Mouse (Mus musculus) natural killer cell, adult 2 months (primary cell): ENCODE measurements at regions not wholly inside any gene's neighbourhood (a gene's known extent, or its start where the extent isn't known, plus 50 kb on each side); places are given as distances from the start of the nearest gene placed in this dataset.

Experiments
- DNase-seq, 2 experiments: peaks; one replicate each; pipeline ENCODE4 v3.0.0; 2022; ENCODE audit warnings: low spot score in 2 of 2

DNA sequence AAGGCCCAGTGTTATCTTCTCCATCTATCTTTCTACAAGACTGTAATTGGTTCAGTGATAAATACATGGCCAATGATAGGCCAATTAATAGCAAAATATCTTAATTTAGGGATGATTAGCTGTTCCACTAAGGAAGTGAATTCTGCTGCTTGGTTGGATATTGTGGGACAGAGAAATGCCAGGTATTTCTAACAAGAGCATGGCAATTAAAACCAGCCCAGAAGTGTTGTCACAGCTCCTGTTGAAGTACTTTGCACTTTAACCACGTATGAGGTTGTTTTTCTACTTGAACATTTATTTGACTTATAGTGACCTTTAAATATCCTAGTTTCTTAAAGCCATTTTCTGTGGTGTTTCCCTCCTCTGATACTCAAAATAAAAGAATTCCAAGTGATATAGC lies 65.7 kb upstream of the Acsl4 start:
- DNase-seq: no peak

DNA sequence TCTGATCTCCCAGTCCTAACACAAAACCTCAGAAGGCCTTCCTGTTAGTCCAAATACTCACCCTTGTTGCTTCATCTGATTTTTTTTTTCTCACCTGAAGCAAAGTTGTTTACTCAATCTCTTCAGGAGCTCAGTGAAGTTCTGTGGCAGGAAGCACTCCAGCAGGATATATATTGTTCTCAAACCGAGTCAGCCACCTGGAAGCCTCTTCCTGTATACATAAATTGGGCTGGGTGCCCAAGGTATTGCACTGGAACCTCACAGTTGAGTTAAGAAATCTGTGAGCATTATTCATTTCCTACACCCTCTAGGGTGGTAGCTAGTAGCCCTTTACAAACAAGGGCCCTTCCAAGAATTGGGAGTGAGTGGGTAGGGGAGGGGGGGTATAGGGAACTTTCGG lies 73.8 kb upstream of the Acsl4 start:
- no peak for DNase-seq

DNA sequence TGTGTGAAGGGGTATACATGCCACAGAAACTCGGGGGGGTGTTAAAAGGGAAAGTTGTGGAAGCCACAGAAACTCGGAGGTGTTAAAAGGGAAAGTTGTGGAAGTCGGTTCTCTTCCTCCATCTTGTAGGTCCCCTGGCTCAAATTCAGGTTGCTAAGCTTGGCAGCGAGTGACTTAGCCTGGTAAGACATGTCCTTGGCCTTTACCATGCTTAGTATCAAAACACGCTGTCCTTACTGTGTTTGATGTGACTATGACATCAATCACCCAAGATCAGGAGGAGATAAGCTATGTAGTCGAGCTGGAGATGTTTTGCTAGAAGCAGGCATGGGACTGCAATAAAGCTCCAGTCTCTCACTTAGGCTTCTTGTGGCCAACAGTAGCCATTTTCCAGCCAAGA lies 74.4 kb upstream of the Acsl4 start:
- no peak for DNase-seq

DNA sequence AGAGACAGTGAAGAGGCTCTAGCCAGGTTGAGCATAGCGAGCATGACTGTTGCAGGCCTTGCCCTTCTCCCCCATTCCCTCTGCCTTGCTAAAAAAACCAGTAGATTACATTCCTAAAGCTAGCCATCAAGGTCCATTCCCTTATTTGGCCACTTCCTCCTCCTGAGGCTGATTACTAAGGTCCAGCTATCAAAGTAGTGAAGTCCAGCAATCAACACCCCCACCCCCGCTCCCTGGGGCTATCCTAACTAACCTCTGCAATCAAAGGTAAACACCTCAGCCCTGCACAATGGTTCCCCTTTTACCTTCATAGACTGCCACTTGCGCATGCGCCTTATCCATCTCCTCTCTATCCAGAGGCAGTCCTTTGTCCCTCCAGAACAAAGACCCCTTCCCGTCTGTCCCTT lies 77.5 kb upstream of the Acsl4 start:
- DNase-seq: no peak

DNA sequence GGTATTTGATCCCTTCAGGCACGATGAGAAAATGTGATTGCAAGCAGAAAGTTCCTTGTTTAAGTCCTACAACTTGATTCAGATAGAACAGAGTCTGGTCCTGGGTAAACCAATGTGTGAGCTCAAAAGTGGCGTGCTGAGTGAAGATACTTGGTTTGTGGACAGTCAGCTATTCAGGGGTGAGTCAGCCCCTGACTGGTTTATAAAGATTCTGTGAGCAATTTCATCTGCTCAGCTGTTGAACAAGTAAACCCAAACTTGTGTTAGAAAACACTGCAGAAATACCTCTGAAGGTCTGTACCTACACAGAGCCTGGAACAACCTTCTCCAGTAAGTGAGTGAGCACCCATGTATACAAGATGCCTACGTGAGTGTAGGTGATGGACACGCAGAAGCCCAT lies 78.1 kb upstream of the Acsl4 start:
- no peak for DNase-seq

DNA sequence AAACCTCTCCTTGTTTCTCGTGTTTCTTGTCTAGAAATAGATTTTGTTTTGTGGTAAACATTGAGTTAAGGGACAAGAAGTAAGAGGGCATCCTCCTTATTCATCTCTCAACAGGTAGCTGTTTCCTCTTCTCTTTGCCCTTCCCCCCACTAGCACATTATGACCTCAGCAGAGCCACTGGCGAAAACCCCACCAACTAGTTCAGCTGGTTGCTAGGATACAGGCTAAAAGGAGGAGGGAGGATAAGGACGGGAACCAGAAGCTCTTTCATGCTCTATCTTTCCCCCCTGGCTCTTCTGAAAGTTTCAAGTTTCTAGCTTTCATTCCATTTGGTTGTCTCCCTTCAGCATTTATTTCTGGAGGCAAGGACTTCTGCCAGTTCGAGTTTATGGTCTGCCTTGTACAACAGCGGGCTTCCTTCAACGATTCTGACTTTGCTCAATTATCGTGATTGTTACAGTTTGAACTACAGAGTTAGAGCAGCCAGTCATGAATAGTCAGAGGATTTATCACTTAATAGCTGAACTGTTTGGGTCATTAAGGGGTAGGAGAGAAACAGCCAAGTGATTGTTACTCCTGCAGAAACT lies 78.8 kb upstream of the Acsl4 start:
- peak; percentile 8 to 27 for DNase-seq

DNA sequence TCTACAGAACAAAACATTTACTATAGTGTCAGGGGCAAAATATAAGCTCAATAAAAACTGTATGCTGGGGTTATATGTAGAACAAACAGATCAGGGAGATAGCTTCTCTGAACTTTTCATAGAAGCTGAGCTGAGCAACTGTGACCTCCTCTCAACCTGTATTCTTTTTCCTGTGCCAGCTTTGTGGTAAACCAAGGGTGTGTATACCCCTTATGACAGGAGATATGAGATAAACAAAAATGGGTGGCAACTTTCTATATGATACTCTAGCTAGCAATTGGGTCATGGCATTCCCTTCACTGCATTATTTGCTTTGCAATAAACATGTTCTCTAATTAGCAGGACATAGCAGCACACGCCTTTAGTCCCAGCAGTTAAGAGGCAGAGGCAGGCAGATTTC lies 79.7 kb upstream of the Acsl4 start:
- peak in 1 of 2 experiments; percentile 3 for DNase-seq

DNA sequence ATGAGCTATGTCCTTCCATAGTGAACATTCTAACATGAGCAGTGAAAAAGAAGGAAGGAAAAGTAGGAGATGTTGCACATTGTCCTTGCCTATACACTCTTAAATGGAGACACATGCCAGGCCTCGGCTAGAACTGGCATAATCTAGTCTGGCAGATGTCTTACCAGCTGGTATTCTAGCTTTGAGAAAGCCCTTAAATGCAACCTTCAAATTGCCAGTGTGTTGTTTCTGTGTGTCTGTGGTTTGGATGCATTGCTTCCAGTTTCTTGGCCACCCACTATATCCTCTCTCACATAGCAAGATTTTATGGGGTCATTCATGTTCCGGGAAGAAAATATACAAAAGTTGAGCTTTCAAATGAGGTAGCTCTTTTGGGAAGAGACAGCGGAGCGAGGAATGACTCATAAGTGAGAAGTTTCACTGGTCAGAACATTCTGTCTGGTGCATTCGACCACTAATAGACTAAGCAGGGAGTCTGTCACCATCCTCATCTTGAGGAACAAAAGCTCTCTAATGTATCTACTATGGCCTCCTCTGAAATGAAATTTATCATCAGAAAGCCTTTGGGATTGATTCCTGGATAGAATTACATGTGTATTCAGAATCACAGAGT lies 91.0 kb upstream of the Acsl4 start:
- no peak for DNase-seq

DNA sequence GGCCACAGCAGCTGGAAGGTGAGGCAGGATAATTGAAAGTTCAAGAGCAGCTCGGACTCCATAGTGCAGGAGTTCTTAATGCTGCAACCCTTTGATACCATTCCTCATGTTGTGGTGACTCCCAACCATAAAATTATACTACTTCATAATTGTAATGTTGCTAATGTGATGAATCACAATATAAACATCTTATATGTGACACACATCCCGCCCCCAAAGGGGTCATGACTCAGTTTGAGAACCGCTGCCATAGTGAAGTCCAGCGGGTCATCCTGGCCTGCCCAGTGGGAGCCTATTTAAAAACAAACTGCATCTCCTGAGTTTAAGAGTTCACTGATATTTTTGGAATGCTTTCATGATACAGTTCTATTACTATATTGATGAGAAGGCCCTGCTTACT lies 97.7 kb upstream of the Acsl4 start:
- DNase-seq: no peak

DNA sequence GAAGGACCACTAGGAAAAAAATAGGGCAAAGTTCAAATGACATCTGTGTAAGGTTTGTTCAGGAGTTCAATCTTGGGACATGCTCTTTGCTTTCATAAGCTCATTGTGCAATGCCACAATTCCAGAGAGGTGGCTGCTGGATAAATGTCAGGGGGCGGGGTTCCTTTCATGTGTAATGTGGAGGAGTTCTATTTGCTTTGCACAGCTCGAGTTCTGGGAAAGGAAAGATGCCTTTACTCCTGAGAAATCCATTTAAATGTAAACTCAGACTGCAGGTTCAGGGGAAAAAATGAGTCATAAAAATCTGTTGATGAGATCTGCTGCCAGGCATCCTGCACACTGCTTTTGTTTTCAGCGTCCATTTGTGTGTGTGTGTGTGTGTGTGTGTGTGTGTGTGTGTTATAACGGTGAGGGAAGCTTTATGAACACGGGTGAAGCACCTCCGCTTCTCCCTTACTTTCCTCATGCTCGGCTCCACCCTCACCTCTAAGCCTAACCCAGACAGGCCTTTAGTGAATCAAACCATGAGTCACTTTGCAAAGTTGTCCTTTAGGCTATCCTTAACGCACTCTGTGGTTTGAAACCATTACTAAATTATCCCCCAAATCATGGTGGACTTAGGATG lies 99.9 kb upstream of the Acsl4 start:
- no peak for DNase-seq

DNA sequence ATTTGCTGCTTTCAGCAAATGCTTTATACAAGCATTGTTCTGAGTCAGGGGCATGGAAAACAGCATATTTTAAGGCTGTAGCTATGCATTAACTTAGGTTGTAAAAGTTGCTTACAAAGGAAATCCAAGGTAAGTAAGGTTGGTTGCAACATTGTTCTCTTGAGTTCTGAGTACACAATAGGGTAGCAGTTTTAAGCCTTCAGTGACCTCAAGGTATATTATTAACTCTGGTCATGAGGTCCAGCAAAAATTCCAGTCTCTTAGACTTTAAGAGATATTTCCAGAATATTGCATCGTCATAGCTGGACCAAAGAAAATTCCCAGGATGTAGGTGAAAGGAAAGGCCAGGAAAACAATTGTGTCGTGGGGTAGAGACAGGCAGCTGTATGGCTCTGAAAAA lies 110.8 kb upstream of the Acsl4 start:
- no peak for DNase-seq

DNA sequence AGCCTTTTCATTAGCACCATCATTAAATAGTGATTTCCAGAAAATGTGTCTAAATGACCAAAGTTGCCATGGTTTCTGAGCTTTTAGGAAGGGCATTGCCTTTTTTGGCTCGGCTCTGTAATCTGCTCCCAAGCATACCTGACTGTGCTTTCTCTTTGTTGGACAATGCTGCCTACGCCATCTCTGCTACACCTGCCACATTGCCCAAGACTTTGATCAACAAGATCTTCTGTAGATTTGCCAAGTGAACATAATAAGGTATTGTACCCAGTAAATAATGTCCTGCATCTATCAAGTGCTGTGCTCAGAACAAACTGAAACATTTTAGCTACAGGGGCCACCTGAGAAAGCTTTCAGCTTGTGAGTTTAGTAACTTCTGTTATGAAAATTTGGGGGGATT lies 114.6 kb upstream of the Acsl4 start:
- DNase-seq: no peak

DNA sequence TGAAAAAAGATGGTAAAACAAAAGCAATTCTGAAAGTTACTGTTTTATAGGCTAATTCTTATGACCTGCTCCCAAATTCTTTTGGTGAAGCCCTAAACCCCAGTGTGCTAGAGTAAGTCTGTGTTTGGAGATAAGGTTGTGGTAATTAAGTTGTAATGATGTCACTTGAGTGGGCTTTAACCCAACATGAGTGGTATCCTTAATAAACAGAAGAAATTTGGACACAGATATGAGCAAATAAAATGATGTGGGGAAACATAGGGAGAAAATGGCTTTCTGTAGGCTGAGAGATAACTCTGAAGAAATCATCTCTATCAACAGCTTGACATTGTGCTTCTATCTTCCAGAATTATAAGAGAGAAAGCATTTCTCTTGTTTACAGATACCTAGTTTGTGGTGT lies 117.1 kb upstream of the Acsl4 start:
- DNase-seq: no peak

DNA sequence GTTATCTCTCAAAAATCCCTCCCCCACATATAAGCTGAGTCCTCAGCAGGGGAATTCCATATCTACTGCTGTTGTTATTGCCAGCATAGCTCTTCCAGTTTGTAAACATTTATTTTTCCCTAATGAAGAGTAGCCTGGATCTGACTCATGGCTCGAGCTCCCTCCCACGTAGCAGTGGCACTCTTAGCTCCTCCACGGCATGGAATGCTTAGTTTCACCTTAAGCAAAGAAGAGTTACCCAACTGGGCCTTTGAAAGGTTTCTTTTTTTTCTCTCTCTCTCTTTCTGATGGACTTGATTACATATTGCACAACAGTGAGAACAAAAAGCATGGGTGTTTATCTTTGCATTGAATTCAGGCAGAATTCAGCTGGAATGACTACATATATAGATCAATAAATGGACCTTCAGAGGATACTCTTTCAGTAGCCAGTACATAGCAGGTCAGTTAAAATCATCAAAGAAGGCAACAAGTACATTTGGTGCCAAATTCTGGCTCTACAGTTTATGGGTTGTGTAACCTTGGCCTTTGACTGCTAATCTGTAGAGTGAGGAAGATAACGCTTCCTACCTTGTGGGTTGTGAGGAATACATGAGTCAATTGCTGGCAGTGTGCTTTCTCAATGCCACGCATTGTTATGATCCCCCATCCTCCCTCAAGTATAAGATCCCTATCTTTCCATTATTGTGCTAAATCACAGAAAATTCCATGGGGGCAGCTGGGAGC lies 126.2 kb upstream of the Acsl4 start:
- no peak for DNase-seq

DNA sequence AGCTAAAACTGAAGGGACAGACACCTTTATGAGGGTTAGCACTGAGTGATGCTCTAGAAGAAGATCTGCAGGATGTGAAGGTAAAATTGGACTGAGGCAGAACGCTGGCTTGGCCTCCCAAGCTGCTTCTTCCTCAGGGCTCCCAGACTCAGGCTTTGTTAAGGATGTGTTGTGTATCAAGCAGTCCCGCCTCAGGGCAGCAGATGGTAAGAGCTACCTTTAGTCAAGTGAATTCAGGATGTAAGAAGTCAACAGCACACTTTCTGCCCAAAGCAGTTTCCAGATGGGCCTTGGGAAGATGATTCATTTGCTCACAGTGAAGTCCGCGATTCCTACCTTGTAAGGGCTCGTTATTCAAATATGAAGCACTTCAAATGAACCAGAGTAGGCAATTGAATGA lies 126.9 kb upstream of the Acsl4 start:
- no peak for DNase-seq

DNA sequence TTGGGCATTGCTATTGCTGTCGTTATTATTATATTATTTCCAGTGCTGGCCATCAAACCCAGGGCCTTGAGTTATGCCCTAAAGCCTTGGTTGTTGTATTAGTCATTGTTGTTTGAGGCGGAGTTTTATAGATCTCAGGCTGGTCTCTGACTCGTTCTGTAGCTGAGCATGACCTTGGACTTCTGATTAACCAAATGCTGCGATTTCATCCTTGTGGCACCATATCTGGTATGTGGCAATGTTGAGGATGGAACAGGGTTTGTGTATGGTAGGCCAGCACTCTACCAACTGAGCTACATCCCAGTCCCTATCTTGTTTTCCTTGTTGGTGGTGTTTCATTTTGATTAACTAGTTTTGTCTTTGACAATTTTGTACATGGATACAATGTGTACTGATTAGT lies 130.7 kb upstream of the Acsl4 start:
- no peak for DNase-seq

DNA sequence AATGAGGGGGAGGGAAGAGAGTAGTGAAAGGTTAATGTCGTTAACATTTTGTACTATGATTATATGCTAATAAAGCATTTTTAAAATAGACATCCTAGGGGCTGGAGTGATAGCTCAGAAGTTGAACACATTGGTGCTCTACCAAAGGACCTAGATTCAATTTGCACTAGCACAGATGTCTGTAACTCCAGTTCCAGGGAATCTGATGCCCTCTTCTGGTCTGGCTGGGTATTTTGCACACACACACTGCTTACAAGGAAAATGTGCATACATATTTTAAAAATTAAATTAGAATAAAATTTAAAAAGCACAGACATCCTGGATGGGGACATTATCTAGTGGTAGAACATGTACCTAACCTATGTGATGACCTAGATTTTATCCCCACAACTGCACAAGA lies 136.6 kb upstream of the Acsl4 start:
- no peak for DNase-seq

DNA sequence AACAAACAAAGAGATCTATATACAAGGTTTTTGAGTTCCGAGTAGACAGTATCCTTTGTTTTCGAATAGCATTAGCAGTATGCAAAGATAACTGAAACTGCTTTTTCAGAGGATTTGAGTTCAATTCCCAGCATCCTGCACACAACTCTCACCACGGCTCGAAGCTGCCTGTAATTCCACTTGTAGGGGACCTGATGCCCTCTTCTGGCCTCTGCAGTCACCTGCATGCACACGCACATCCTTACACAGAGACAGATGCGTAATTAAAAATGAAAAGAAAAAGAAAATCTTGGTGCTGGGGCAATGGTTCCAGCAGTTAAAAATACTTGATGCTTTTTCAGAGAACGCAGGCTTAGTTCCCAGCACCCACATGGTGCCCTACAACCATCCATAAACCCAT lies 139.6 kb upstream of the Acsl4 start:
- no peak for DNase-seq

DNA sequence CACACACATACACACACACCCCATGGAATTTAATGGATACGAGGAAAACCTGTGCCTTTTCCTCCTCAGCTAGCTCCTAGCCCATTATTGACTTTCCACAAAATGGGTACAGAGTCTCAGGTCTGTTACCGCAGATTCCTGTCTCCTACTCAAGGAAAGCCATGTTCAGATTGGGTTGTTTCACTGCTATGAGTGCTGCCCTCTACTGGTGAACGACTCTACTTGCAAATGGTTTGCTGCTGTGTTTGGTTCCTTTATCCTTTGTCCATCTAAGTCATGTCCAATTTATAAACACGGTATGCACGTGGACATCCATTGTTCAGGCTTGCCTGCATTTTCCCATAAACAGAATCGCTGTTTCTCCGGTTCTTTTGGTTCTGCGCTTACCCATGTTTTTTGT lies 144.4 kb upstream of the Acsl4 start:
- peak; percentile 16 to 19 for DNase-seq

DNA sequence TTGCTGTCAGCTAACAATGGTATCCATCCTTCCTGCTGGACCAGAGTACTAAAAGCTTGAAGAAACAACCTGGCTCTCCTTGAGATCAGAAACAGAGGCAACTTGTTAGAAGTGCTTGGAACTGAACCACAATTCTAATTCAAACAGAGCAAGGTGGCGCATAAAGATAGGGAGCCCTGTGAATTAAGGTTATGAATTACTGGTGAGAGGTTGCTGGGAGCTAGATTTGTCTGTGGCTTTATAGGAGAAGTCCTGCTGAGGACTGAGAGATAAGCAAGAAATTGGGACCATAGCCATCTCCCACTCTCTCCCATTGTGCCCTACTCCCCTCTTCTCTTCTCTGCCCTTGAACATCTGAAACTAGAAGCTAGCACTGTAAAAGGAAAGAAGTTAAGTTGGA lies 145.2 kb upstream of the Acsl4 start:
- no peak for DNase-seq

DNA sequence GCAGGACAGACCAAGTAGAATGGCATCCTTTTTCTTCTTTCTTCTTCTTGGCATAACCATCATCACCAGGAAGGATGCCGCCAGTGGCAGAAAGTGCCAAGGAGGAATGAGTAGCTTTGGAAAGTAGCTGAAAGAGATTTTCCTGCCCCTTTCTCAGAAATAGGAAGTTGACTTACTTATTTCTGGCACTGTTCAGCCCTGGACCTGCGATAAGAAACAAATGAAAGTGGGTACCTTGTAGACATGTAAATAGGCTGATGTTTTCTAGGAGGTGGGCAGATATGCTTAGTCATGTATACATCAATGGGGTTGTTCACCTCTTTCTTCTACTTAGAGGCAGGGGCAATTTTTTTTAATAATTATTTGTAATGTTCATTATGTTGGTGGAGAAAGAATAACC lies 145.3 kb upstream of the Tmem164 start:
- no peak for DNase-seq

DNA sequence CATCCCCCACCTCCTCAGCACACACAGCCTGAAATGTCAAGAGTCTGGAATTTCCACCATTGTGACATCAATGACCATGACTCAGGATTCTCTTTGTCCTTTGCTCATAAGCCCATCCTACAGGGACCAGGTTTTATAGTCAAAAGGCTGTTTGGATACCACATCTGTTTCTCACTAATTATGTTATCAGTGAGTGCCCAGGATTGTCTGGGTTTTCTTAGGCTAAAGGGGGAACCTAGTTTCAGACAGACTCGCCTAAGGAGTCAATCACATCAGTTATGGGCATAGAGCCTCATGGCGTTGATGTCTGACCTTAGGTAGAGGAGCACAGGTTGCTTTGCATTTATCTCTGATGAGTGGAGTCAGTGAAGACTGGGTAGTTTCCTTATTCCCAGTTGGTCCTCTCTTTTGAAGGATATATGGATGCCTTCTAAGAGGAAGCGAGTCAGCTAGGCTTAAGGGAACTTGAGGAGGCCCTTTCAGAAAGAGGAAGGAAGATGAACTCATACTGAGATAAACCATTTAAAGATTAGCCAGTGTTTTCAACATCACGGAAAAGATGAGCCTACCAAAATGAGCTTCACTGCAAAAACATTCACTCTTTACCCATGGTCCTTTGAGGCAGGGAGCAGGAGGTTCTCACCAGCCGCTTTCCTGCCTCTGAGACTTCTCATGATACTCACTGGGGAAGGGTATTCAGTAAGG lies 143.8 kb upstream of the Tmem164 start:
- DNase-seq: no peak

DNA sequence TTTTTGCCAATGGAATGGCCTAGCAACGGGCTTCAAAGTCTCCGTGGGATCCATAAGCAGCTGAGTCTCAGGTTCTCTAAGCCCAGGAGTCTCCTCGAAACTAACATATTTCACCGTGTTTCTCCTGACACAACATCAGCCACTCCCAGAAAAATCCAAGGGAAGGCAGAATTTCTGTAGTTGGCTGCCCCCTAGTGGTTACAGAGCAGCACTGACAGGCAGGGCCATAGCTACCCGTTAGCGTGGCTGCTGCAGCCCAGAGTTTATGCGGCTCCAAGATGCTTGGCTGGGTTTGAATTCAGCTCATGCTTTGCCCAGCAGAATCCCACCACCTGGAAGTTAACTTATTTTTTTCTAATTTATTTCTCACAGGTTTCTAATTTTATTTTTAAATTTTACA lies 140.9 kb upstream of the Tmem164 start:
- peak; percentile 5 to 15 for DNase-seq
